Mouse (Mus musculus): Measurements from ENCODE around the gene Arhgap29. TPM values are rescaled to one million over a fixed set of nuclear protein-coding genes. Genes with fewer than 3 reads are reported as not detected.

Gene Arhgap29
- polyA plus RNA-seq, 1 experiment: 2.1 TPM

- Histone ChIP-seq H3K4me1 (peaks cover 18% of the 10 kb centered on the region), H3K9me3 (no peaks in the 10 kb centered on the region), H3K36me3 (replicated peaks; ENCODE audit: low read length) (no peaks in the 10 kb centered on the region), H3K27me3 (replicated peaks) (no peaks in the 10 kb centered on the region), H3K4me3 (replicated peaks) (no peak overlapping the region)
- TF ChIP-seq GATA1 (IDR thresholded peaks at IDR 0.05; ENCODE audit: borderline replicate concordance, low read length): no peak
- TF ChIP-seq FLI1 (IDR thresholded peaks at IDR 0.05; ENCODE audit: low read length): no peak
These were observed 75.4 kb downstream of the Arhgap29 start for GRCm38 (mm10) chr3:122027776-122028175.

DNA sequence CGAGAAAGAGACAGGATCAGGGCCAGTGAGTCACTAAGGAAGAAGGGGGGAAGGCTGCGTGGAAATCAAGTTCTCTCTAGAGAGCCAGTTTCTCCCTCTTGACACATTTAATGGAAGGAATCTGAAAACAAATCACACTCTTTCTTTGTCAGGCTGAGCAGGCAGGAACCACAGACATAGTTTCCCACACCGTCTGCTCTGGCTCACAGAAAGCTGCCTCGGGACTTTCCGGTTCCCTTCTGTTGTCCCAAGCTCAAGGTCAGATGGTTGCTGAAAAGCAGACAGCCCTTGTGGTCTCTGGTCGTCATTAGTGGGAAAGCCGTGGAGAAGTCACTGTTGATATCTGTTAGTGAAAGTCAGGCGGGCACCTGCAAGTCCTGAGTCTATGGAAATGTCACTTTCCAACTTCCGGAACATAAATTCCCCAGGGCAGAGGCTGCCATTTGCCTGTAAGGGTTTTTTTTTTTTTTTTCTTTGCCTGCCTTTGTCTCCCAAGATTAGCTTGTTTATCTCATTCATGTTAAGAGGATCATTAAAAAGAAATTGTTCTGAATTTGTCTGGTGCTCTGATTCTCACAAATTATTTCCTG, 81.0 kb downstream of the Arhgap29 start:
- H3K4me1 ChIP-seq: peaks cover 45% of the 10 kb centered on the region
- no peaks in the 10 kb centered on the region for H3K36me3 ChIP-seq (replicated peaks; ENCODE audit: low read length)
- no peaks in the 10 kb centered on the region for H3K27me3 ChIP-seq (replicated peaks)
- no peak for TF ChIP-seq FLI1 (IDR thresholded peaks at IDR 0.05; ENCODE audit: low read length)
- no peak for TF ChIP-seq GATA1 (IDR thresholded peaks at IDR 0.05; ENCODE audit: borderline replicate concordance, low read length)
- H3K4me3 ChIP-seq (replicated peaks): no peak overlapping the region
- no peaks in the 10 kb centered on the region for H3K9me3 ChIP-seq

- no peak for TF ChIP-seq GATA1 (IDR thresholded peaks at IDR 0.05; ENCODE audit: borderline replicate concordance, low read length)
- TF ChIP-seq FLI1 (IDR thresholded peaks at IDR 0.05; ENCODE audit: low read length): no peak
- H3K27me3 ChIP-seq (replicated peaks): no peaks in the 10 kb centered on the region
- peaks cover 51% of the 10 kb centered on the region for H3K4me1 ChIP-seq
- no peak overlapping the region for H3K4me3 ChIP-seq (replicated peaks)
- H3K36me3 ChIP-seq (replicated peaks; ENCODE audit: low read length): no peaks in the 10 kb centered on the region
- H3K9me3 ChIP-seq: no peaks in the 10 kb centered on the region
These were observed 81.9 kb downstream of the Arhgap29 start for GRCm38 (mm10) chr3:122034240-122034639.

DNA sequence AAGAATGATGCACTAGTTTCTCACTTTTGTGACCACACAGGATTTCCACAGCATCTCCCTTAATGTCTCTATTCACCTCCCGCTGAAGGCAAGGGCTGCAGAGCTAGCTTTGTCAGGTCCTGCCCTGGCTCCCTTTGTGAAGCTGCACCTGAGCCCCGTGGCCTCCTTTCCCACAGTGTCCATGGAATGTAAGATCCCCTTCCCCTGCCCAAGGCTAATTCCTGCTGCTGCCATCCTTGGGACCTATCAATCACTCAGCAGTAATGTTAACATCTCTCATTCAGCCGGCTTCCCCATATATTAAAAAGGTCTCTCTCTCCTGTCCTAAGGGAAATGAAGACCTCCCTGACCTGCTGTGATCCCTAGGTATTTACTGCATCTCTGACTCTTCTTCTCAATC, 82.8 kb downstream of the Arhgap29 start:
- TF ChIP-seq GATA1 (IDR thresholded peaks at IDR 0.05; ENCODE audit: borderline replicate concordance, low read length) (no peak), FLI1 (IDR thresholded peaks at IDR 0.05; ENCODE audit: low read length) (no peak)
- H3K4me3 ChIP-seq (replicated peaks): no peak overlapping the region
- H3K27me3 ChIP-seq (replicated peaks): no peaks in the 10 kb centered on the region

GRCm38 (mm10) chr3:122040522-122040921, 88.2 kb downstream of the Arhgap29 start:
- H3K9me3 ChIP-seq: no peaks in the 10 kb centered on the region
- H3K27me3 ChIP-seq (replicated peaks): no peaks in the 10 kb centered on the region
- TF ChIP-seq GATA1 (IDR thresholded peaks at IDR 0.05; ENCODE audit: borderline replicate concordance, low read length): no peak
- TF ChIP-seq FLI1 (IDR thresholded peaks at IDR 0.05; ENCODE audit: low read length): no peak
- no peak overlapping the region for H3K4me3 ChIP-seq (replicated peaks)
- no peaks in the 10 kb centered on the region for H3K36me3 ChIP-seq (replicated peaks; ENCODE audit: low read length)
- peaks cover 83% of the 10 kb centered on the region for H3K4me1 ChIP-seq

More for the DNA sequence above, 82.8 kb downstream of the Arhgap29 start:
- Histone ChIP-seq H3K4me1 (peaks cover 52% of the 10 kb centered on the region), H3K9me3 (no peaks in the 10 kb centered on the region), H3K36me3 (replicated peaks; ENCODE audit: low read length) (no peaks in the 10 kb centered on the region)

DNA sequence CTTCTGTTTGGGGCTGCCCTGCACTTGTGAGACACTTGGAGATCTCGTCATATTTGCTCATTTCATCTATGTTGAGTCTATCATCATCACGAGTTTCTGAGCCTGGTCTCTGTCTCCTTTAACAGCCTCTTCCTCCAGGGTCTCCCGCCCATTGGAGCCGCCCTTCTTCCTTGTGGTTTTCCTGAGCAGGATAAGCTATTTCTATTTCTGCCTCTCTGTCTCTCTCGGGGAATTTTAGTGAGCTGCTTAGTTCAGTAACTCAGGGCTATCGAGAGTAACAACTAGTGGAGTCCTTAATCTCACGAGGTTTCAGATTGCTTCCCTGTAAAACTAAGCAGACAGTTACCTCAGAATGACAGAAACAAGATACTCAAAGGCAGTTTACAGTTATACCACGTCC, 90.8 kb downstream of the Arhgap29 start:
- TF ChIP-seq FLI1 (IDR thresholded peaks at IDR 0.05; ENCODE audit: low read length) (no peak), GATA1 (IDR thresholded peaks at IDR 0.05; ENCODE audit: borderline replicate concordance, low read length) (no peak)
- Histone ChIP-seq H3K36me3 (replicated peaks; ENCODE audit: low read length) (no peaks in the 10 kb centered on the region), H3K9me3 (no peaks in the 10 kb centered on the region), H3K4me1 (peaks cover 94% of the 10 kb centered on the region), H3K4me3 (replicated peaks) (peak overlapping the region; percentile 86), H3K27me3 (replicated peaks) (no peaks in the 10 kb centered on the region)

DNA sequence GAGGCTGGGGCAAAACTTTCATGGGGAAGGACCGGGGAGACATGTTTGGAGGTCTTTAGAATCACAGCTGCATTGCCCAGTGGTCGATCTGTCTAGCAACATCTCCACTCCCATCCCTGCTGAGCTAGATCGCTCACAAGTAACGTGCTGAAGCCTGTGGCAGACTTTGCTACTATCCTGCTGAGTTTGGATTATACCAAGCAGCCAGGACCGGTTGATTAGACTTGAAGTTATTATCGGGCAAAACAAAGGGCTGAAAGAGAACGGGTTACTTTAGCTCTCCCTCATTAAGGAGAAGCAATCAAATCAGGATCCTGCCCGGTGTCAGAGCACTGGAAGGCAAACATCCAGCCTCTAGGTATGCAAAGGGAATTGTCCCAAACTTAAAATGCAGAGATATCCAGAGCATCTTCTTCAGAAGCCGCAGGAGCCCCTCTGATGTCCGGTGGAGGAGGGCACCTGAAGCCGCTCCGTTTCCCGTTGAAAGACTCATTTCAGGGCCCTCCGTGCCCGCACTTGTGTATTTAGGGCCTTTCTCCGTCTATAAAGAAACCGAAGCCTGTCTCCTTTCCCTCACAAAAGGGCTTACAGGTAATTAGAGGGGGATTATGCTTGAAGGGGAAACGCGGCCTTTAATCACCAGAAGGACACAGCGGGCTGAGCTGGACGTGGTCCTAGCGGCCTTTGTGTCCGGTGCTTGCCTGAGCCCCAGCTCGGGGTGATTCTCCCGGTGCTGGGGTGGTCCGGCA, 91.6 kb downstream of the Arhgap29 start, which contains the start of gene Abca4:
Abca4 (plus strand) TSS at position 645 of the 749 bp plus-strand sequence.
- Histone ChIP-seq H3K4me1 (peaks cover 98% of the 10 kb centered on the region), H3K4me3 (replicated peaks) (peak within 1 kb of the TSS; percentile 86), H3K9me3 (no peaks in the 10 kb centered on the region), H3K36me3 (replicated peaks; ENCODE audit: low read length) (no peaks in the 10 kb centered on the region), H3K27me3 (replicated peaks) (no peaks in the 10 kb centered on the region)
- TF ChIP-seq GATA1 (IDR thresholded peaks at IDR 0.05; ENCODE audit: borderline replicate concordance, low read length) (no peak), FLI1 (IDR thresholded peaks at IDR 0.05; ENCODE audit: low read length) (no peak)

DNA sequence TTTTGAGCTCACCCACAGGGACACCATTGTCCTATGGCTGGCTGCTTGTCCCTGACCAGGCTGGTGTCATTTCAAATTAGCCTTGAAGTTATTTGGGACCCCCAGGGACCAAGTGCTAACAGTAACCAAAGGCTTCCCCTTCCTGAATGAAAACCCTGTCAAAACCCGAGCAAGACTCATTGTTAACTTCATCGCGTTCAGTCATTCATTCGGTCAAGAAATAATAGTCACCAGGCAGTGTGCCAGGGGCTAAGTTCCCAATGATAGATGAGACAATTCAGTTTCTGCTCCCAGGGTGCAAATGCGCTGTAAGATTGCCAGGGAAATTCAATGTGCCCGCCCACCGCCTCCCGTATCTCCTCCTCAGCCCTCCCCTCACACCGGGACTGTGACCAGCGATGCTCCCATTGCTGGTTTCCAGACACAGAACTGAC, 93.9 kb downstream of the Arhgap29 start:
- Histone ChIP-seq H3K4me3 (replicated peaks) (peak overlapping the region; percentile 11), H3K4me1 (peaks cover 96% of the 10 kb centered on the region), H3K9me3 (no peaks in the 10 kb centered on the region), H3K36me3 (replicated peaks; ENCODE audit: low read length) (no peaks in the 10 kb centered on the region), H3K27me3 (replicated peaks) (no peaks in the 10 kb centered on the region)
- no peak for TF ChIP-seq FLI1 (IDR thresholded peaks at IDR 0.05; ENCODE audit: low read length)
- TF ChIP-seq GATA1 (IDR thresholded peaks at IDR 0.05; ENCODE audit: borderline replicate concordance, low read length): no peak

DNA sequence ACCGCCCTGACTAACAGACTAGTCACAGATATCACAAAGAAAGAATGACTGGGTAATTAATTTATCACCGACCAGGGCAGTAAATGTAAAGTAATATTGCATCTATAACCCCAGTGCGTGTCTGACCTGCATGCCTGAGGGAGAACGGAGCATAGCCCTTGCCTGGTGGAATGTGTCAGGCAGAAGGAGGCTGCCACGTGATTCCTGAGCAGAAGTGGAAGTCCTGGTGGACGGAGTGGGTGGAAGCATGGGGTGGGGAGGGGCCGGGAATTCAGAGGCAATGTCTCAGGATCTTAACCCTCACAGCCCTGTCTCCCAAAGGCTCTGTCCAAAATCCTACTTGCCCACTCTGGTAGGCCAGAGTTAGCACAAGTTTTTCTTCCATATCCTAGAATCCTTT, 95.1 kb downstream of the Arhgap29 start:
- H3K4me3 ChIP-seq (replicated peaks): no peak overlapping the region
- H3K36me3 ChIP-seq (replicated peaks; ENCODE audit: low read length): no peaks in the 10 kb centered on the region
- peaks cover 85% of the 10 kb centered on the region for H3K4me1 ChIP-seq
- no peaks in the 10 kb centered on the region for H3K9me3 ChIP-seq
- H3K27me3 ChIP-seq (replicated peaks): no peaks in the 10 kb centered on the region
- TF ChIP-seq GATA1 (IDR thresholded peaks at IDR 0.05; ENCODE audit: borderline replicate concordance, low read length) (no peak), FLI1 (IDR thresholded peaks at IDR 0.05; ENCODE audit: low read length) (no peak)

Measured in megakaryocyte, embryonic 14.5 days (primary cell).